In the genomic region with DNA sequence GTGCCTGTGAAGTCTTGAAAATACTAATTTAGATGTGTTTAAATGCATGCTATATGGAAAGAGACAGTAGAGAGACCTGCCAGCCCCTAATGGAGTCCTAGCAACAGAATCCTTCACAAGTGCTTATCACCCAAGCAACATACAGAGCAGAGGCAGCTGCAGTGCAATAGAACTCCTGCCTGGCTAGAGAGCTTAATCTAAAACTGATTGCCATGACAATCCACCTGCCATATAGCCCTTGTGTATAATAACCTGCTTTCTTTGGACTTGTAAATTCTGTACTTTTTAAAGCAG, we compare ENCODE assay signal across 7 mouse cellular contexts.
DNase-seq lines count a peak whose midpoint lies in the region; ATAC-seq and TF ChIP-seq lines count a peak whose summit lies in the region.

No protein-coding gene starts in this region.

- peak overlapping the region; percentile 81 for H3K9ac ChIP-seq in forebrain, embryonic 11.5 days (ENCODE audit: low read length)
- peak overlapping the region; percentile 72 for H3K9ac ChIP-seq in liver, embryonic 12.5 days

- no peak for TF ChIP-seq CTCF in testis, adult 2 months (IDR thresholded peaks at IDR 0.05; ENCODE audit: control insufficient read depth, insufficient read depth, insufficient replicate concordance, low read depth, low read length)

- no peaks in the 10 kb centered on the region for H3K9me3 ChIP-seq in forebrain, embryonic 11.5 days (ENCODE audit: control insufficient read depth, low read length)
- no peaks in the 10 kb centered on the region for H3K9me3 ChIP-seq in liver, embryonic 12.5 days (replicated peaks)

- TF ChIP-seq POLR2A in testis, adult 2 months (IDR thresholded peaks at IDR 0.05; ENCODE audit: control insufficient read depth, low read depth, low read length), result no peak

- ATAC-seq in forebrain, embryonic 11.5 days (replicated peaks; ENCODE audit: low FRiP score), result peak; percentile 57
- ATAC-seq in liver, embryonic 12.5 days, result peak; percentile 82

- H3K27ac ChIP-seq in testis, adult 2 months (ENCODE audit: control insufficient read depth, insufficient read depth, low read depth, low read length), result peak overlapping the region; percentile 54
- no peak overlapping the region; the same call in 1 of the 2 replicates for H3K27ac ChIP-seq in forebrain, embryonic 11.5 days (ENCODE audit: low read depth, low read length)
- H3K27ac ChIP-seq in liver, embryonic 12.5 days, result peak overlapping the region; percentile 54

- H3K27me3 ChIP-seq in testis, adult 2 months (ENCODE audit: control insufficient read depth, insufficient read depth, low read length), result no peaks in the 10 kb centered on the region
- no peaks in the 10 kb centered on the region for H3K27me3 ChIP-seq in forebrain, embryonic 11.5 days (ENCODE audit: control insufficient read depth, insufficient read depth, low read length)
- no peaks in the 10 kb centered on the region for H3K27me3 ChIP-seq in liver, embryonic 12.5 days (replicated peaks)

- no peaks in the 10 kb centered on the region; the same call in 1 of the 2 replicates for H3K4me1 ChIP-seq in testis, adult 2 months (ENCODE audit: control insufficient read depth, insufficient read depth, low read length)
- no peaks in the 10 kb centered on the region; the same call in 1 of the 2 replicates for H3K4me1 ChIP-seq in forebrain, embryonic 11.5 days (replicated peaks; ENCODE audit: control insufficient read depth, insufficient read depth, low read length)
- peaks cover 34% of the 10 kb centered on the region for H3K4me1 ChIP-seq in liver, embryonic 12.5 days

- H3K4me3 ChIP-seq in testis, adult 2 months (ENCODE audit: control insufficient read depth, low read depth, low read length), result peak overlapping the region; percentile 91; the same call in 1 of the 2 replicates
- H3K4me3 ChIP-seq in forebrain, embryonic 11.5 days (ENCODE audit: low read depth, low read length), result peak overlapping the region; percentile 81
- H3K4me3 ChIP-seq in liver, embryonic 12.5 days, result peak overlapping the region; percentile 67

- H3K36me3 ChIP-seq in testis, adult 2 months (ENCODE audit: control insufficient read depth, insufficient read depth, low read length), result no peaks in the 10 kb centered on the region
- H3K36me3 ChIP-seq in forebrain, embryonic 11.5 days (ENCODE audit: control insufficient read depth, insufficient read depth, low read length), result no peaks in the 10 kb centered on the region
- H3K36me3 ChIP-seq in liver, embryonic 12.5 days, result no peaks in the 10 kb centered on the region

- H3K4me2 ChIP-seq in forebrain, embryonic 11.5 days (ENCODE audit: low read depth, low read length, severe bottlenecking), result peak overlapping the region; percentile 92
- peak overlapping the region; percentile 78 for H3K4me2 ChIP-seq in liver, embryonic 12.5 days

- intact Hi-C loops in gastrocnemius, postnatal 14 days (cut with DNase I; ENCODE audit: low total_unique reads), result no loop called here

- no peak for DNase-seq in testis, postnatal 14 days (ENCODE audit: low spot score)
- DNase-seq in forebrain, embryonic 11.5 days (ENCODE audit: low spot score), result no peak
- no peak for DNase-seq in adrenal gland, adult 2 months
- DNase-seq in right cerebral cortex, adult 18-20 months, result no peak
- no peak for DNase-seq in gastrocnemius, postnatal 14 days
